Mouse (Mus musculus): ENCODE results near the gene Ube2v1. TPM values are rescaled to one million over a fixed set of nuclear protein-coding genes. Genes with fewer than 3 reads are reported as not detected.
A peak's percentile ranks its signal among the peaks of the same experiment; 100 is the strongest.

Gene Ube2v1
- polyA plus RNA-seq, 1 experiment from 2014 or later: 184 TPM

DNA sequence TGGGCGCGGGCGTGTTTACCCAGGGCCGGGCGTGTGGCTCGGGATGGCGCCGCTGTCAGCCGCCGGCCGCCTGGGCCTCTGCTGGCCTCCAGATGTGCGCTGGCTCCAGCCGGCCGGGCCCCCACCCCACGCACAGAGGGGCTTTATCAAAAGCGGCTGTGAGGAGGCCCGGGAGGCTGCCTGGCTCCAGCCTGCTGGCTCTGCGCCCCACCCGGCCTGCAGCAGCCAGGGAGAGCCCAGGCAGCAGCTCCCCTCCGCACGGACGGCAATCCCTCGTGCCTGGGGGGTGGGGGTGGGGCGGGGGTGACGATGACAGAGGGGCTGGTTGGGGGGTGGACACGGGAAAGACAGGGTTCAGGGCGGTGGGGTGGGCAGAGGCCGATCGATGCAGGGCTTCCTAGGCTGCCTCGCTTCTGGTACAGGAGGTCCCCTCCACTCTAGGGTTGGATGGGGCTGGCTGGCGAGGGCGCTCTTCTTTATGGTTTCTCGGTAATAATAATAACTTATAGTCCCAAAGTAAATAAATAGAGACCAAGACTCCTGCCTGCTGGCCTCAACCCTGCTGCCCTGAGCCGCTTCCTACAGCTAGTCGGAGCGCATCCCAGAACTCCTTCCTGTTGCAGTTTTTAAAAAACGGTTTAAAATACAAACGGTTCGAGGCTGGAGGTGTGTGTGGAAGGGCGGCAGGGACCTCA, 34.3 kb downstream of the Ube2v1 start:
- Histone ChIP-seq H3K27me3 (replicated peaks; ENCODE audit: insufficient read depth, low read length) (no peaks in the 10 kb centered on the region), H3K9me3 (ENCODE audit: low read length) (no peaks in the 10 kb centered on the region), H3K4me2 (replicated peaks; ENCODE audit: low read depth, low read length) (peak overlapping the region; percentile 44), H3K4me3 (ENCODE audit: low read depth, low read length) (peak overlapping the region; percentile 17), H3K9ac (replicated peaks; ENCODE audit: low read depth) (peak overlapping the region; percentile 29; the same call in 1 of the 2 replicates), H3K36me3 (ENCODE audit: insufficient read depth, low read length) (no peaks in the 10 kb centered on the region), H3K4me1 (ENCODE audit: insufficient read depth, low read depth, low read length) (peaks cover 17% of the 10 kb centered on the region; the same call in 1 of the 2 replicates), H3K27ac (ENCODE audit: low read length) (peak overlapping the region; percentile 91)
- ATAC-seq (peak; percentile 32), DNase-seq (ENCODE audit: low spot score) (peak; percentile 82)
- TF ChIP-seq EP300 (IDR thresholded peaks at IDR 0.05): no peak
- TF ChIP-seq CTCF (IDR thresholded peaks at IDR 0.05): no peak
- whole genome bisulfite sequencing: 22% methylated on average over 32 of the region's 40 CpGs

DNA sequence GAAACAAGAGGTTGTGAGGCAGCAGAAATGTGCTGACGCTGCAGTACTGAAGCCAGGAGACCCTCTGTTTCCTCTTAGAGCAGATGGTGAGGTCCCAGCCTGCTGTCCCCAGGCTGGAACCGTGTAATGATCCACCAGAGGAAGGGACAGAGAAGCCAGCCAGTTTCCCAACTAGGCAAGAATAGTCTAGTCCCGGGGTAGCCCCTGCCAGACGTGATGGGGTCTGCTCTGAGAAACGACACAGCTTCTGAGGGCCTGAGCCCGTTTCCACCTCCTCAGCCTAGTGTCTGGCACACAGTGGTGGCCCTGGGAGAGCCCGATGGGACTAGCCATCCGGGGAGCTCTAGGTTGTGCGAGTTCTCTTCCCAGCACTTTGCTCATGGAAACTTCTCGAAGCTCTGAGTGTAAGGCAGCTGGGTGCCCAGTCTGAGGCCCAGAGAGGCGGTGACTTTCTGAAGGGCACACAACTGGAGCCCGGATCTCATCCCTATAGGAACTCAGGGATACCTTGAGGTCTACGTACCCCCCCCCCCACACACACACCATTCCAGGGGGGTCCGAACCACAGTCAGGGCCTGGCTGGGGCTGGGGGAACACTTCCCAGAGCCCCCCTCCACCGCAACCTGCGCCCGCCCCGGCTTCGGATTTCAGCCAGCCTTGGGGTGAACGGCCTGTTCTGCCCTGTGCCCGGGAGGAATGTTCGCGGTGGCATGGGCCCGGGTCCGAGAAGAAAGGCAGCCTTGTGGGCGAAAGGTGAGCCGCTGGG, 35.0 kb downstream of the Ube2v1 start:
- no peaks in the 10 kb centered on the region for H3K27me3 ChIP-seq (replicated peaks; ENCODE audit: insufficient read depth, low read length)
- ATAC-seq: no peak
- TF ChIP-seq CTCF (IDR thresholded peaks at IDR 0.05) (no peak), EP300 (IDR thresholded peaks at IDR 0.05) (no peak)
- no peaks in the 10 kb centered on the region for H3K9me3 ChIP-seq (ENCODE audit: low read length)
- H3K4me3 ChIP-seq (ENCODE audit: low read depth, low read length): peak overlapping the region; percentile 17
- H3K27ac ChIP-seq (ENCODE audit: low read length): peak overlapping the region; percentile 91
- H3K4me1 ChIP-seq (ENCODE audit: insufficient read depth, low read depth, low read length): peaks cover 17% of the 10 kb centered on the region; the same call in 1 of the 2 replicates
- H3K36me3 ChIP-seq (ENCODE audit: insufficient read depth, low read length): no peaks in the 10 kb centered on the region
- peak; percentile 34 for DNase-seq (ENCODE audit: low spot score)
- peak overlapping the region; percentile 29; the same call in 1 of the 2 replicates for H3K9ac ChIP-seq (replicated peaks; ENCODE audit: low read depth)
- peak overlapping the region; percentile 44 for H3K4me2 ChIP-seq (replicated peaks; ENCODE audit: low read depth, low read length)
- 32% methylated on average over 21 of the region's 27 CpGs for WGBS

GRCm38 (mm10) chr2:167596262-167596661, 35.6 kb downstream of the Ube2v1 start:
- ATAC-seq (no peak), DNase-seq (ENCODE audit: low spot score) (no peak)
- WGBS: 26% methylated on average over 3 of the region's 4 CpGs
- H3K4me1 ChIP-seq (ENCODE audit: insufficient read depth, low read depth, low read length): peaks cover 20% of the 10 kb centered on the region; the same call in 1 of the 2 replicates
- H3K36me3 ChIP-seq (ENCODE audit: insufficient read depth, low read length): no peaks in the 10 kb centered on the region
- no peak for TF ChIP-seq EP300 (IDR thresholded peaks at IDR 0.05)
- no peak for TF ChIP-seq CTCF (IDR thresholded peaks at IDR 0.05)
- H3K9me3 ChIP-seq (ENCODE audit: low read length): no peaks in the 10 kb centered on the region
- H3K4me3 ChIP-seq (ENCODE audit: low read depth, low read length): no peak overlapping the region
- no peaks in the 10 kb centered on the region for H3K27me3 ChIP-seq (replicated peaks; ENCODE audit: insufficient read depth, low read length)
- no peak overlapping the region for H3K9ac ChIP-seq (replicated peaks; ENCODE audit: low read depth)
- H3K4me2 ChIP-seq (replicated peaks; ENCODE audit: low read depth, low read length): 0 out of 2 replicates have a peak overlapping the region, but pooled peaks have one; percentile 11
- H3K27ac ChIP-seq (ENCODE audit: low read length): peak overlapping the region; percentile 87

GRCm38 (mm10) chr2:167595761-167596171, 36.1 kb downstream of the Ube2v1 start:
- Histone ChIP-seq H3K4me2 (replicated peaks; ENCODE audit: low read depth, low read length) (0 out of 2 replicates have a peak overlapping the region, but pooled peaks have one; percentile 11), H3K36me3 (ENCODE audit: insufficient read depth, low read length) (no peaks in the 10 kb centered on the region), H3K27me3 (replicated peaks; ENCODE audit: insufficient read depth, low read length) (no peaks in the 10 kb centered on the region), H3K9me3 (ENCODE audit: low read length) (no peaks in the 10 kb centered on the region), H3K4me1 (ENCODE audit: insufficient read depth, low read depth, low read length) (peaks cover 20% of the 10 kb centered on the region; the same call in 1 of the 2 replicates), H3K4me3 (ENCODE audit: low read depth, low read length) (no peak overlapping the region), H3K9ac (replicated peaks; ENCODE audit: low read depth) (peak overlapping the region; percentile 19; the same call in 1 of the 2 replicates), H3K27ac (ENCODE audit: low read length) (peak overlapping the region; percentile 87)
- TF ChIP-seq EP300 (IDR thresholded peaks at IDR 0.05): no peak
- no peak for TF ChIP-seq CTCF (IDR thresholded peaks at IDR 0.05)
- no peak for DNase-seq (ENCODE audit: low spot score)
- 42% methylated on average over 14 of the region's 14 CpGs for WGBS
- ATAC-seq: no peak

DNA sequence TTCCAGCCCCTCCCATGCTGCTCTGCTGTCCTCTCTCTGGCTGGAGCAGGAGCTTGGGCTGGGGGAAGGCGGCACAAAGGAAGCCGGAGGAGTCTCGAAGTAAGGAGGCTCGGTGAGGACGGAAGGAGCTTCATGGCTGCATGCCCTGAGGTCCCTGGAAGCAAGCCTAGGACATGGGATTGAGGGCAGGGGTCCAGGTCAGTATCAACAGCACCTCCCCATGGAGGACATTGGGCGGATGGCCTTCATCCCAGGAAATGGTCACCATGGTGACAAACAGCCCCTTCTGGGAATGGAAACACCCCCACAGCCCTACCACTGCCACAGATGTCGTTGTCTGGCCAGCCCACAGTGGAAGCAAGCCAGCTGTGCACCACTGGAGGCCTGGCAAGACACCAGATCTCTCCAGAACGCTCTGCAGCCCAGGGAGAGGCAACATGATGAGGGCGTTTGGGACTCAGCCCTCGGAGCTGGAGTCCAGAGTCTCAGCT, 37.4 kb downstream of the Ube2v1 start:
- no peaks in the 10 kb centered on the region for H3K27me3 ChIP-seq (replicated peaks; ENCODE audit: insufficient read depth, low read length)
- no peaks in the 10 kb centered on the region for H3K9me3 ChIP-seq (ENCODE audit: low read length)
- H3K4me3 ChIP-seq (ENCODE audit: low read depth, low read length): no peak overlapping the region
- DNase-seq (ENCODE audit: low spot score) (peak; percentile 96), ATAC-seq (peak; percentile 84)
- WGBS: 20% methylated on average over 10 of the region's 10 CpGs
- peaks cover 20% of the 10 kb centered on the region; the same call in 1 of the 2 replicates for H3K4me1 ChIP-seq (ENCODE audit: insufficient read depth, low read depth, low read length)
- peak; percentile 89 for TF ChIP-seq EP300 (IDR thresholded peaks at IDR 0.05)
- peak; percentile 54 for TF ChIP-seq CTCF (IDR thresholded peaks at IDR 0.05)
- H3K9ac ChIP-seq (replicated peaks; ENCODE audit: low read depth): no peak overlapping the region
- H3K4me2 ChIP-seq (replicated peaks; ENCODE audit: low read depth, low read length): no peak overlapping the region
- H3K36me3 ChIP-seq (ENCODE audit: insufficient read depth, low read length): no peaks in the 10 kb centered on the region
- H3K27ac ChIP-seq (ENCODE audit: low read length): peak overlapping the region; percentile 87
